Mouse (Mus musculus) lung, postnatal 36 days (tissue): Measurements from ENCODE around the gene Adamtsl3.

ENCODE experiments used
- DNase-seq: peaks from one replicate; pipeline ENCODE4 v3.0.0; 2022; ENCODE audit warnings: mixed read lengths

Adamtsl3 gene

GRCm38 (mm10) chr7:82335211-82336121 lies at the start of gene Adamtsl3:
Gene Adamtsl3 (plus strand): TSS chr7:82335694.
- DNase-seq = peak; percentile 26

GRCm38 (mm10) chr7:82287242-82287641 lies 48.3 kb upstream of the Adamtsl3 start:
- no peak for DNase-seq

- no peak for DNase-seq
Measured at GRCm38 (mm10) chr7:82293441-82293840, 42.1 kb upstream of the Adamtsl3 start.

- no peak for DNase-seq
Measured at GRCm38 (mm10) chr7:82294083-82294482, 41.4 kb upstream of the Adamtsl3 start.

GRCm38 (mm10) chr7:82294611-82295010 lies 40.9 kb upstream of the Adamtsl3 start:
- no peak for DNase-seq

GRCm38 (mm10) chr7:82308398-82308797 lies 27.1 kb upstream of the Adamtsl3 start:
- no peak for DNase-seq

- DNase-seq = no peak
Measured at GRCm38 (mm10) chr7:82318515-82318914, 17.0 kb upstream of the Adamtsl3 start.

GRCm38 (mm10) chr7:82326616-82327015 lies 8.9 kb upstream of the Adamtsl3 start:
- no peak for DNase-seq

GRCm38 (mm10) chr7:82327201-82327600 lies 8.3 kb upstream of the Adamtsl3 start:
- DNase-seq = no peak

GRCm38 (mm10) chr7:82327881-82328280 lies 7.6 kb upstream of the Adamtsl3 start:
- DNase-seq = no peak

GRCm38 (mm10) chr7:82329831-82330230 lies 5.7 kb upstream of the Adamtsl3 start:
- no peak for DNase-seq

- no peak for DNase-seq
Measured at GRCm38 (mm10) chr7:82330860-82331259, 4.6 kb upstream of the Adamtsl3 start.

GRCm38 (mm10) chr7:82334000-82334399 lies 1.5 kb upstream of the Adamtsl3 start:
- DNase-seq = no peak

- peak; percentile 14 for DNase-seq
Measured at GRCm38 (mm10) chr7:82336132-82336531, 638 bp downstream of the Adamtsl3 start.

- no peak for DNase-seq
Measured at GRCm38 (mm10) chr7:82338121-82338520, 2.6 kb downstream of the Adamtsl3 start.

- no peak for DNase-seq
Measured at GRCm38 (mm10) chr7:82338532-82338931, 3.0 kb downstream of the Adamtsl3 start.

GRCm38 (mm10) chr7:82339214-82339613 lies 3.7 kb downstream of the Adamtsl3 start:
- no peak for DNase-seq

GRCm38 (mm10) chr7:82341476-82341875 lies 6.0 kb downstream of the Adamtsl3 start:
- DNase-seq = no peak

- no peak for DNase-seq
Measured at GRCm38 (mm10) chr7:82346706-82347105, 11.2 kb downstream of the Adamtsl3 start.

- DNase-seq = no peak
Measured at GRCm38 (mm10) chr7:82349796-82350195, 14.3 kb downstream of the Adamtsl3 start.

- no peak for DNase-seq
Measured at GRCm38 (mm10) chr7:82350421-82350820, 14.9 kb downstream of the Adamtsl3 start.

- DNase-seq = no peak
Measured at GRCm38 (mm10) chr7:82359146-82359545, 23.7 kb downstream of the Adamtsl3 start.

GRCm38 (mm10) chr7:82359674-82360073 lies 24.2 kb downstream of the Adamtsl3 start:
- DNase-seq = no peak

- DNase-seq = no peak
Measured at GRCm38 (mm10) chr7:82360186-82360585, 24.7 kb downstream of the Adamtsl3 start.

- no peak for DNase-seq
Measured at GRCm38 (mm10) chr7:82361127-82361526, 25.6 kb downstream of the Adamtsl3 start.
